Mouse (Mus musculus) stomach, embryonic 15.5 days (tissue): ENCODE measurements around the gene Mageb18. TPM values are rescaled to one million over a fixed set of nuclear protein-coding genes. Genes with fewer than 3 reads are reported as not detected.

Experiments used
- ATAC-seq: fragments of 200-750 bp; cut with Nextera tagmentation; 2 replicates; pipeline ENCODE4 v1.8.0; 2017; ENCODE audit warnings: low read depth, moderate number of reproducible peaks, moderate TSS enrichment; ENCODE audit not compliant: insufficient read depth, low FRiP score
- H3K27ac ChIP-seq: fragments of 300-500 bp; sonication (generic); 2 replicates; pipeline ENCODE4 v1.5.1; 2015; ENCODE audit warnings: mild to moderate bottlenecking, inconsistent platforms
- H3K27me3 ChIP-seq: fragments of 300-500 bp; sonication (generic); replicated peaks from 2 replicates; pipeline ENCODE4 v1.6.1; 2015; ENCODE audit warnings: inconsistent platforms
- H3K36me3 ChIP-seq: fragments of 300-500 bp; sonication (generic); 2 replicates; pipeline ENCODE4 v1.6.1; 2015; ENCODE audit warnings: inconsistent platforms
- H3K4me1 ChIP-seq: fragments of 300-500 bp; sonication (generic); 2 replicates; pipeline ENCODE4 v1.6.1; 2015; ENCODE audit warnings: inconsistent platforms
- H3K4me2 ChIP-seq: fragments of 300-500 bp; sonication (generic); 2 replicates; pipeline ENCODE4 v1.6.1; 2015; ENCODE audit warnings: mild to moderate bottlenecking, inconsistent platforms
- H3K4me3 ChIP-seq: fragments of 300-500 bp; sonication (generic); replicated peaks from 2 replicates; pipeline ENCODE4 v1.5.1; 2015; ENCODE audit warnings: inconsistent platforms
- H3K9ac ChIP-seq: fragments of 300-500 bp; sonication (generic); 2 replicates; pipeline ENCODE4 v1.6.1; 2015; ENCODE audit warnings: inconsistent platforms
- H3K9me3 ChIP-seq: fragments of 300-500 bp; sonication (generic); 2 replicates; pipeline ENCODE4 v1.6.1; 2016; ENCODE audit warnings: inconsistent platforms
- WGBS: fragments of 180-500 bp; shearing (Covaris S2); methylation state at CpG from one replicate; pipeline ENCODE4 v1.1.7; 2015; 5-methylcytosine and 5-hydroxymethylcytosine counted together
- polyA plus RNA-seq: library from polyadenylated mRNA; unstranded; fragments of >200 nt; fragmentation: Nextera tagmentation; extraction: Ambion mirVana; gene quantifications from 2 replicates; pipeline ENCODE4 v1.2.1, GENCODE M21; 2015

Mageb18 gene
- polyA plus RNA-seq, 1 experiment from 2014 or later: not detected

GRCm38 (mm10) chrX:92333459-92333858, 265.9 kb downstream of the Mageb18 start:
- no peak overlapping the region for H3K4me2 ChIP-seq
- H3K9me3 ChIP-seq: no peaks in the 10 kb centered on the region
- no peak overlapping the region for H3K4me3 ChIP-seq
- no peak overlapping the region for H3K27ac ChIP-seq
- ATAC-seq: no peak
- 66% methylated on average over 1 of the region's 1 CpGs for WGBS
- no peak overlapping the region for H3K9ac ChIP-seq
- no peaks in the 10 kb centered on the region for H3K27me3 ChIP-seq
- H3K36me3 ChIP-seq: no peaks in the 10 kb centered on the region
- H3K4me1 ChIP-seq: no peaks in the 10 kb centered on the region

GRCm38 (mm10) chrX:92323599-92323998, 275.8 kb downstream of the Mageb18 start:
- no peaks in the 10 kb centered on the region for H3K27me3 ChIP-seq
- no peaks in the 10 kb centered on the region for H3K9me3 ChIP-seq
- no peak overlapping the region for H3K27ac ChIP-seq
- H3K4me3 ChIP-seq: no peak overlapping the region
- H3K4me2 ChIP-seq: no peak overlapping the region
- H3K9ac ChIP-seq: no peak overlapping the region
- H3K4me1 ChIP-seq: no peaks in the 10 kb centered on the region
- no peaks in the 10 kb centered on the region for H3K36me3 ChIP-seq
- ATAC-seq: no peak
- WGBS: 27% methylated on average over 1 of the region's 1 CpGs

DNA sequence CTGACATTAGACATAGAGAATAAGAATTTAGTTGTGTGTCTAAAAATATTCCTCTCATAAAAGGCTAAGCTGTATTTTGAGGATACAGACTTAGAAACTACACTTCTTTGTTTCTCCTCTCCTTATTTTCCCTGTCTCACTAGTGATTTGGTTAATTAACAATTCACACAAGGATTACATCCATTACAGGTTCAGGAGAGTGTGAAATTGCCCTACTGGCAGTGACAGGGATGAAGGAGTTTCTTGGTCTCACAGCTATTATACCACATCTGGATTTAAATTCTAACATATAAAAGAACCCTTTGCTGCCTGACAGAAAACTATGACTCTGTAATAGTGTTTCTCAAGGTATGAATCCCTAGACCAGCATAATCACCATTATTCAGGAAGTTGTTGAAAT, 318.8 kb downstream of the Mageb18 start:
- Histone ChIP-seq H3K9ac (no peak overlapping the region), H3K4me1 (no peaks in the 10 kb centered on the region), H3K4me2 (no peak overlapping the region), H3K9me3 (no peaks in the 10 kb centered on the region), H3K27me3 (no peaks in the 10 kb centered on the region), H3K27ac (no peak overlapping the region), H3K4me3 (no peak overlapping the region), H3K36me3 (no peaks in the 10 kb centered on the region)
- ATAC-seq: no peak

Other genes with a start within 250 kb of the Mageb18 start
- gene Gm5941, start 109.6 kb downstream of the Mageb18 start, polyA plus RNA-seq: not detected in 2 replicates